In genomic region chr17:59793434-59793833, GRCm38 (mm10) we compare ENCODE assay signal across 20 mouse cellular contexts.
"Had no signal": no experiment of that assay in that cellular context is flagged by ENCODE, and none has a peak within 500 bp of the region (broad histone marks: within the 10 kb centered on the region; RNA-seq: fewer than 3 reads in every experiment).

No protein-coding gene starts in this region.

- DNase-seq: heart, postnatal 10 days; heart, postnatal 14 days; heart, postnatal 36 days; heart, postnatal 4 days; kidney, adult 11 months; kidney, adult 18-20 months; kidney, adult 2 months; kidney, adult 8-10 months; kidney, adult 9 months; kidney, postnatal 14 days; kidney, postnatal 25 days; kidney, postnatal 36 days; kidney, postnatal 4 days; layer of hippocampus, adult 9-11 months; layer of hippocampus, postnatal 36 days had no signal

- ATAC-seq: hindbrain, postnatal 0 days; inflammation-experienced regulatory T-cells, adult 6 months; intestine, embryonic 15.5 days; intestine, embryonic 16.5 days; intestine, postnatal 0 days had no signal
